Mouse (Mus musculus): ENCODE measurements at regions not wholly inside any gene's neighbourhood (a gene's known extent, or its start where the extent isn't known, plus 50 kb on each side); places are given as distances from the start of the nearest gene placed in this dataset.

DNA sequence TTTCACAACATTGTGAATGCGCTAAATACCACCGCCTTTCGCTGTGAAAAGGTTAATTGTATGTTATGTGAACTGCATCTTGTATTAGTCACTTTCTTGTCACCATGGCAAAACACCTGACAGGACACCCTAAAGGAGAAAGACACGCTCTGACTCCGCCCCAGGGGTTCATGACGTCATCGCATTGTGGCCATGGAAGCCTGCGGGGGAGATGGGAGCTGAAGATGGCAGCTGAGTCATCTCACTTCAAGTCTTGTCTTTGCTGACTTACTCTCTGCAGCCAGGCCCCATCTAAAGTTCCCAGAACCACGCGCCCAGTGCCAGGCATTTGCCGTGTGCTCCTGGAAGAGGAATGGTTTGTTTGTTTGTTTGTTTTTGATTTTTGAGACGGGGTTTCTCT, 57.5 kb upstream of the Ppp2r5c start:
- no peak for ATAC-seq
- H3K4me1 ChIP-seq = peaks cover 25% of the 10 kb centered on the region
- H3K4me3 ChIP-seq = no peak overlapping the region
- no peak overlapping the region for H3K27ac ChIP-seq
- no peak overlapping the region for H3K9ac ChIP-seq
- H3K27me3 ChIP-seq = peaks cover 3% of the 10 kb centered on the region; the same call in 1 of the 2 replicates
- H3K36me3 ChIP-seq (ENCODE audit: poor library complexity, severe bottlenecking) = no peaks in the 10 kb centered on the region
- H3K9me3 ChIP-seq (replicated peaks) = no peaks in the 10 kb centered on the region
- no peak overlapping the region for H3K4me2 ChIP-seq
- WGBS = 77% methylated on average over 12 of the region's 12 CpGs

DNA sequence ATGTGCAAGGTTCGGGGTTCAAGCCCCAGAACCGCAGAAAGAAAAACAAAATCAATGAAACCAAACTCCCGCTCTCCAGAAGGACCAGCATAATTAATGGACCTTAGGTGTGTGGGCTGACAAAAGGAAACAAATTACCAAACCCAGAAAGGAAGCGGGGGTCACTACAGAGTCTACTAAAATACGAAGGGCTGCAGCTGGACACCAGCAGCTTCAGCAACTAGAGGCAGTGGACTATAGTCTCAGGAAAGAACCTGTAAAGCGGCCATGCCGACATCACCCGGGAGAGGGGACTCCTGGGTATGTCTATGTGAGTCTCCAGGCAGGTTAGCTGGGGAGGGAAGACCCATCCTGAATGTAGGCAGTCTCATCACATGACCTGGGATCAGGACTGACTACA, 55.5 kb upstream of the Ppp2r5c start:
- no peak overlapping the region for H3K4me3 ChIP-seq
- H3K4me1 ChIP-seq = peaks cover 8% of the 10 kb centered on the region
- H3K9ac ChIP-seq = no peak overlapping the region
- H3K27me3 ChIP-seq = no peaks in the 10 kb centered on the region; the same call in 1 of the 2 replicates
- no peak for ATAC-seq
- no peaks in the 10 kb centered on the region for H3K36me3 ChIP-seq (ENCODE audit: poor library complexity, severe bottlenecking)
- H3K27ac ChIP-seq = no peak overlapping the region
- WGBS = 86% methylated on average over 8 of the region's 8 CpGs
- no peak overlapping the region for H3K4me2 ChIP-seq
- H3K9me3 ChIP-seq (replicated peaks) = no peaks in the 10 kb centered on the region

DNA sequence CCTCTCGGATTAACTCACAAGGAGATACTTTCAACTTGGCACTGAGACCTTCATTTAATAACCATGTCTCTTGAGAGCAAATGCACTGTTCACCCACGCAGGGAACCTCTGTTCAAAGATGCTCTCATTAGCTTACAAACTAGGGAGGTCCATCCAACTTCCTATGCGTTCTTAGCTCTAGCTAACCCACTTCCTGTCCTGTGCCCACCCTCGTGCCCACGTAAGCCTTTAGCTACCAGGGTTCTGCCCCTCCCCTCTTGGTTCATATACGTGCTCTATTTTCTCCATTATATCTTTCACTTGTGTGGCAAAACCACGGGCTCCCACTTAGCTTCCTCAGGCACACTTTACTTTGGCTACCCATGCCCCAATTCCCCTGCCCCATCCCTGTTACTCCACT, 53.4 kb upstream of the Ppp2r5c start:
- H3K9me3 ChIP-seq (replicated peaks) = no peaks in the 10 kb centered on the region
- no peaks in the 10 kb centered on the region for H3K27me3 ChIP-seq
- whole genome bisulfite sequencing = 84% methylated on average over 7 of the region's 7 CpGs
- no peak overlapping the region for H3K4me2 ChIP-seq
- ATAC-seq = no peak
- no peaks in the 10 kb centered on the region for H3K36me3 ChIP-seq (ENCODE audit: poor library complexity, severe bottlenecking)
- H3K9ac ChIP-seq = no peak overlapping the region
- no peaks in the 10 kb centered on the region for H3K4me1 ChIP-seq
- H3K4me3 ChIP-seq = no peak overlapping the region
- H3K27ac ChIP-seq = no peak overlapping the region
